Mouse (Mus musculus) MEL (cell line): ENCODE data around the gene Cd44. TPM values are rescaled to one million over a fixed set of nuclear protein-coding genes. Genes with fewer than 3 reads are reported as not detected.

Source experiments
- DNase-seq: peaks from one replicate; pipeline ENCODE4 v3.0.0; 2011; ENCODE audit warnings: low read depth, low spot score
- H3K27ac ChIP-seq: 2 replicates; pipeline ENCODE4 v1.5.1; 2012; ENCODE audit warnings: low read depth, mild to moderate bottlenecking, control low read depth, low read length, moderate library complexity; ENCODE audit not compliant: control insufficient read depth
- H3K27me3 ChIP-seq, 2 experiments: fragments of 150-350 bp in 1 of 2; sonication (generic) in 1 of 2; 2 replicates each; pipeline ENCODE4 v1.6.1; 2012; ENCODE audit warnings: low read length in 2 of 2, mild to moderate bottlenecking in 2 of 2, improper control_type of control experiment in 1 of 2, moderate library complexity in 1 of 2; ENCODE audit not compliant: insufficient read depth in 2 of 2, control insufficient read depth in 1 of 2
- H3K36me3 ChIP-seq, 2 experiments: 2 replicates each; pipeline ENCODE4 v1.6.1; 2012 to 2014; ENCODE audit warnings: low read length in 2 of 2, improper control_type of control experiment in 1 of 2, inconsistent platforms in 1 of 2, mild to moderate bottlenecking in 1 of 2; ENCODE audit not compliant: insufficient read depth in 2 of 2, control insufficient read depth in 1 of 2
- H3K4me1 ChIP-seq, 2 experiments: fragments of 150-350 bp in 1 of 2; sonication (generic) in 1 of 2; 2 replicates each; pipeline ENCODE4 v1.6.1; 2012; ENCODE audit warnings: low read length in 2 of 2, improper control_type of control experiment in 1 of 2, mild to moderate bottlenecking in 1 of 2; ENCODE audit not compliant: insufficient read depth in 2 of 2, control insufficient read depth in 1 of 2
- H3K4me3 ChIP-seq, 2 experiments: fragments of 150-350 bp in 1 of 2; sonication (generic) in 1 of 2; 2 replicates each; pipeline ENCODE4 v1.5.1; 2012; ENCODE audit warnings: low read depth in 2 of 2, low read length in 2 of 2, mild to moderate bottlenecking in 2 of 2, moderate library complexity in 2 of 2, control low read depth in 1 of 2, improper control_type of control experiment in 1 of 2; ENCODE audit not compliant: control insufficient read depth in 1 of 2, insufficient read depth in 1 of 2
- H3K79me2 ChIP-seq: 2 replicates; pipeline ENCODE4 v1.6.1; 2012; ENCODE audit warnings: mild to moderate bottlenecking, low read length, moderate library complexity; ENCODE audit not compliant: control insufficient read depth, poor library complexity, insufficient read depth
- H3K9ac ChIP-seq: 2 replicates; pipeline ENCODE4 v1.6.1; 2012; ENCODE audit warnings: low read depth, mild to moderate bottlenecking, control low read depth, low read length, moderate library complexity; ENCODE audit not compliant: control insufficient read depth, poor library complexity, severe bottlenecking
- H3K9me3 ChIP-seq: fragments of 150-350 bp; sonication (generic); replicated peaks from 2 replicates; pipeline ENCODE4 v1.6.1; 2012; ENCODE audit warnings: mild to moderate bottlenecking, low read length, improper control_type of control experiment, moderate library complexity; ENCODE audit not compliant: insufficient read depth
- BHLHE40 ChIP-seq: IDR thresholded peaks from 2 replicates; pipeline ENCODE4 v1.6.1; 2012; ENCODE audit warnings: low read depth, mild to moderate bottlenecking, inconsistent platforms, low read length, improper control_type of control experiment, borderline replicate concordance
- CHD2 ChIP-seq: IDR thresholded peaks from 2 replicates; pipeline ENCODE4 v1.6.1; 2011; ENCODE audit warnings: low read length, improper control_type of control experiment
- E2F4 ChIP-seq: IDR thresholded peaks from 2 replicates; pipeline ENCODE4 v1.6.1; 2011; ENCODE audit warnings: low read depth, low read length, improper control_type of control experiment, borderline replicate concordance
- ELF1 ChIP-seq: IDR thresholded peaks from 2 replicates; pipeline ENCODE4 v1.6.1; 2014; ENCODE audit warnings: low read depth, mild to moderate bottlenecking, inconsistent platforms, low read length, improper control_type of control experiment, moderate library complexity
- EP300 ChIP-seq, 2 experiments: IDR thresholded peaks; 2 replicates each; pipeline ENCODE4 v1.6.1; 2011; ENCODE audit warnings: improper control_type of control experiment in 2 of 2, low read length in 2 of 2, low read depth in 1 of 2, mild to moderate bottlenecking in 1 of 2
- ETS1 ChIP-seq: IDR thresholded peaks from 2 replicates; pipeline ENCODE4 v1.6.1; 2012; ENCODE audit warnings: low read depth, mild to moderate bottlenecking, inconsistent platforms, low read length, improper control_type of control experiment, moderate library complexity
- GABPA ChIP-seq: IDR thresholded peaks from 2 replicates; pipeline ENCODE4 v1.6.1; 2012; ENCODE audit warnings: low read depth, mild to moderate bottlenecking, inconsistent platforms, low read length, improper control_type of control experiment, moderate library complexity
- MAFK ChIP-seq: IDR thresholded peaks from 2 replicates; pipeline ENCODE4 v1.6.1; 2011; ENCODE audit warnings: low read depth, mild to moderate bottlenecking, low read length, improper control_type of control experiment, borderline replicate concordance
- MXI1 ChIP-seq: IDR thresholded peaks from 2 replicates; pipeline ENCODE4 v1.6.1; 2011; ENCODE audit warnings: mild to moderate bottlenecking, low read depth, low read length, improper control_type of control experiment
- MYB ChIP-seq: IDR thresholded peaks from 2 replicates; pipeline ENCODE4 v1.6.1; 2011; ENCODE audit warnings: mild to moderate bottlenecking, low read depth, low read length, improper control_type of control experiment
- MYC ChIP-seq: IDR thresholded peaks from 2 replicates; pipeline ENCODE4 v1.6.1; 2011; ENCODE audit warnings: low read depth, mild to moderate bottlenecking, low read length, improper control_type of control experiment, moderate library complexity
- NRF1 ChIP-seq: IDR thresholded peaks from 2 replicates; pipeline ENCODE4 v1.6.1; 2014; ENCODE audit warnings: low read depth, mild to moderate bottlenecking, inconsistent platforms, low read length, improper control_type of control experiment, moderate library complexity; ENCODE audit not compliant: poor library complexity, insufficient read depth, severe bottlenecking
- POLR2A ChIP-seq, 2 experiments: IDR thresholded peaks; 2 replicates each; pipeline ENCODE4 v1.6.1; 2011 to 2012; ENCODE audit warnings: low read length in 2 of 2, mild to moderate bottlenecking in 2 of 2, control low read depth in 1 of 2, improper control_type of control experiment in 1 of 2, low read depth in 1 of 2, moderate library complexity in 1 of 2; ENCODE audit not compliant: control insufficient read depth in 1 of 2, insufficient read depth in 1 of 2, poor library complexity in 1 of 2
- POLR2AphosphoS2 ChIP-seq: IDR thresholded peaks from 2 replicates; pipeline ENCODE4 v1.6.1; 2011; ENCODE audit warnings: low read length, improper control_type of control experiment
- POLR2AphosphoS5 ChIP-seq: IDR thresholded peaks from 2 replicates; pipeline ENCODE4 v1.6.1; 2012; ENCODE audit warnings: low read depth, borderline replicate concordance, mild to moderate bottlenecking, inconsistent platforms, low read length, moderate library complexity, mixed read lengths
- RAD21 ChIP-seq: IDR thresholded peaks from 2 replicates; pipeline ENCODE4 v1.6.1; 2011; ENCODE audit warnings: mild to moderate bottlenecking, low read depth, low read length, improper control_type of control experiment
- SIN3A ChIP-seq: IDR thresholded peaks from 2 replicates; pipeline ENCODE4 v1.6.1; 2012; ENCODE audit warnings: low read length, improper control_type of control experiment, inconsistent platforms
- TAL1 ChIP-seq: IDR thresholded peaks from 2 replicates; pipeline ENCODE4 v1.6.1; 2012; ENCODE audit warnings: mild to moderate bottlenecking, inconsistent platforms, low read length, moderate library complexity, mixed read lengths
- TBP ChIP-seq: IDR thresholded peaks from 2 replicates; pipeline ENCODE4 v1.8.0; 2011; ENCODE audit warnings: low read depth, low read length, improper control_type of control experiment
- TCF12 ChIP-seq: IDR thresholded peaks from 2 replicates; pipeline ENCODE4 v1.6.1; 2014; ENCODE audit warnings: low read depth, mild to moderate bottlenecking, inconsistent platforms, low read length, improper control_type of control experiment, moderate library complexity
- UBTF ChIP-seq: IDR thresholded peaks from 2 replicates; pipeline ENCODE4 v1.6.1; 2012; ENCODE audit warnings: low read depth, mild to moderate bottlenecking, inconsistent platforms, low read length, improper control_type of control experiment, moderate library complexity, borderline replicate concordance; ENCODE audit not compliant: insufficient read depth
- USF2 ChIP-seq, 2 experiments: IDR thresholded peaks; 2 replicates each; pipeline ENCODE4 v1.6.1; 2011 to 2012; ENCODE audit warnings: improper control_type of control experiment in 2 of 2, low read length in 2 of 2, borderline replicate concordance in 1 of 2, inconsistent platforms in 1 of 2, low read depth in 1 of 2, mild to moderate bottlenecking in 1 of 2; ENCODE audit not compliant: insufficient read depth in 1 of 2
- ZC3H11A ChIP-seq: IDR thresholded peaks from 2 replicates; pipeline ENCODE4 v1.6.1; 2012; ENCODE audit warnings: low read depth, mild to moderate bottlenecking, inconsistent platforms, low read length, improper control_type of control experiment
- ZKSCAN1 ChIP-seq: IDR thresholded peaks from 2 replicates; pipeline ENCODE4 v1.6.1; 2012; ENCODE audit warnings: low read depth, mild to moderate bottlenecking, inconsistent platforms, low read length, improper control_type of control experiment, moderate library complexity
- ZMIZ1 ChIP-seq: IDR thresholded peaks from 2 replicates; pipeline ENCODE4 v1.6.1; 2012; ENCODE audit warnings: low read depth, mild to moderate bottlenecking, inconsistent platforms, low read length, improper control_type of control experiment, moderate library complexity
- ZNF384 ChIP-seq: IDR thresholded peaks from 2 replicates; pipeline ENCODE4 v1.6.1; 2012; ENCODE audit warnings: low read depth, mild to moderate bottlenecking, inconsistent platforms, low read length, improper control_type of control experiment
- polyA plus RNA-seq, 2 experiments: library from polyadenylated mRNA; stranded (reverse) in 1 of 2; unstranded in 1 of 2; fragments of >175 nt in 1 of 2; fragments of >200 nt in 1 of 2; gene quantifications; 2 replicates each; pipeline versions ENCODE4 v1.2.1 to v1.2.4; 2012; ENCODE audit warnings: low replicate concordance in 2 of 2, low read depth in 1 of 2; ENCODE audit not compliant: insufficient read length in 2 of 2, insufficient read depth in 1 of 2, missing spikeins in 1 of 2
- total RNA-seq: library from RNA; depleted of rRNA; stranded (reverse); fragments of 300-350 nt; gene quantifications from 2 replicates; pipeline ENCODE4 v1.2.3, GENCODE M21; 2012

Cd44 gene
- total and polyA plus RNA-seq, 3 experiments, result 43.8 to 226 (median 53.9) TPM

GRCm38 (mm10) chr2:102923682-102924081 is 22.2 kb upstream of the Cd44 start:
- Histone ChIP-seq H3K79me2 (no peaks in the 10 kb centered on the region), H3K4me3 (no peak overlapping the region), H3K27ac (no peak overlapping the region), H3K27me3 (no peaks in the 10 kb centered on the region; a peak in 1 of 4 replicates), H3K4me1 (no peaks in the 10 kb centered on the region), H3K36me3 (peaks cover 0 to under 1% of the 10 kb centered on the region in 2 experiments; a peak in 2 of 4 replicates), H3K9ac (no peak overlapping the region), H3K9me3 (no peaks in the 10 kb centered on the region)
- no peak for DNase-seq
- TF ChIP-seq MXI1, result no peak
- no peak for TF ChIP-seq GABPA
- TF ChIP-seq ZC3H11A, result no peak
- TF ChIP-seq POLR2A (IDR thresholded peaks at IDR 0.05; ENCODE audit: control insufficient read depth in 1 of 2, insufficient read depth in 1 of 2, low read depth in 1 of 2, low read length in 2 of 2, poor library complexity in 1 of 2), result no peak
- TF ChIP-seq ZKSCAN1, result no peak
- TF ChIP-seq NRF1, result no peak
- TF ChIP-seq E2F4, result no peak
- TF ChIP-seq UBTF, result no peak
- TF ChIP-seq MYB, result no peak
- no peak for TF ChIP-seq USF2 (IDR thresholded peaks at IDR 0.05; ENCODE audit: borderline replicate concordance in 1 of 2, insufficient read depth in 1 of 2, low read depth in 1 of 2, low read length in 2 of 2)
- no peak for TF ChIP-seq BHLHE40
- no peak for TF ChIP-seq ZMIZ1
- no peak for TF ChIP-seq SIN3A

- TF ChIP-seq EP300 (IDR thresholded peaks at IDR 0.05; ENCODE audit: low read depth in 1 of 2, low read length in 2 of 2) (no peak), NRF1 (no peak), ZNF384 (no peak), ELF1 (no peak), GABPA (no peak), MYC (no peak), ZKSCAN1 (no peak), CHD2 (no peak), USF2 (IDR thresholded peaks at IDR 0.05; ENCODE audit: borderline replicate concordance in 1 of 2, insufficient read depth in 1 of 2, low read depth in 1 of 2, low read length in 2 of 2) (no peak), RAD21 (no peak), MAFK (no peak), BHLHE40 (no peak), TBP (no peak), TAL1 (no peak), MYB (no peak), POLR2AphosphoS5 (no peak), ETS1 (no peak), POLR2AphosphoS2 (no peak), TCF12 (no peak)
- H3K4me3 ChIP-seq, result no peak overlapping the region
- H3K79me2 ChIP-seq, result no peaks in the 10 kb centered on the region
- DNase-seq, result no peak
- H3K9ac ChIP-seq, result no peak overlapping the region
- peaks cover 0 to 6% of the 10 kb centered on the region in 2 experiments; a peak in 2 of 4 replicates for H3K36me3 ChIP-seq
- no peaks in the 10 kb centered on the region; a peak in 1 of 4 replicates for H3K27me3 ChIP-seq
- H3K27ac ChIP-seq, result no peak overlapping the region
- peaks cover 0 to 2% of the 10 kb centered on the region in 2 experiments; a peak in 2 of 4 replicates for H3K4me1 ChIP-seq
- no peaks in the 10 kb centered on the region for H3K9me3 ChIP-seq
These were observed 20.6 kb upstream of the Cd44 start for GRCm38 (mm10) chr2:102922066-102922465.
